Mouse (Mus musculus) bone marrow, adult 2 months (tissue): ENCODE data around the gene Cyp26a1.
A peak's percentile ranks its signal among the peaks of the same experiment; 100 is the strongest.

Source experiments
- CTCF ChIP-seq: fragments of 200-500 bp; IDR thresholded peaks from 2 replicates; pipeline ENCODE4 v1.5.1; 2011; ENCODE audit warnings: low read length, control low read depth; ENCODE audit not compliant: control insufficient read depth, insufficient read depth
- POLR2A ChIP-seq: fragments of 200-500 bp; IDR thresholded peaks from 2 replicates; pipeline ENCODE4 v1.6.1; 2011; ENCODE audit warnings: low read depth, mild to moderate bottlenecking, control low read depth, low read length, borderline replicate concordance; ENCODE audit not compliant: control insufficient read depth

DNA sequence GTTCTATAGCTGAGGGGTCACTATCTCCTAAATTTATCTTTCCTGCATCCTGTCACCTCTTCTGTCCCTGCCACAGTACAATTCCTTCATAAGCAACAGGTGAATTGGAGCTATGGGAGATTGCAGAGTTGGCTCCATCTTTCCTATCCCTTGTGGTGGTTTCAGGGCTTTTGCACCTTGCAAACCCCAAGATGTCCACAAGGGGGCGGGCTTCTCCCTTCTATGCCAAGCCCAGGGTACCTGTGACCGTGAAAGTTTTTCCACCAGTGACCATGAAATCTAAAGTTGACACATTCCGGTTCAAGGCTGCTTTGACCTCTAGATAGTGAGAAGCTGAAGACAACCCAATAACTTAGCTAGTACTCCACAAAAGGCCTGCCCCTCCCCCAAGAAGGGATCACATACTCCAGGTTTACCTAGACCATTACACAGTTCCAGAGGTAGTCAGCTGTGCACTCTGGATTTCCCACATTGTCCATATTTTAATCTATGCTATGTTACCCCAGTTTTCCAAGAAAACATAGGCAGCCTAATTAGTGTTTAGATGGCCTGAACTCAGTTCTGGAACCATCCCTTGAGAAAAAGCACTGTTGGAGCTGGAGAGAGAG, 6.4 kb downstream of the Cyp26a1 start:
- peak; percentile 82 for TF ChIP-seq CTCF
- TF ChIP-seq POLR2A: no peak
